Mouse (Mus musculus): Measurements from ENCODE around the gene Ift122. TPM values are rescaled to one million over a fixed set of nuclear protein-coding genes. Genes with fewer than 3 reads are reported as not detected.
A peak's percentile ranks its signal among the peaks of the same experiment; 100 is the strongest.
"Not testable (repeated sequence)": the region's sequence is repeated elsewhere in the genome, so short reads cannot be mapped to it uniquely, and the experiment has no call there.

Ift122 gene
- total RNA-seq, 2 experiments from 2014 or later: 28.7 to 30.3 TPM

DNA sequence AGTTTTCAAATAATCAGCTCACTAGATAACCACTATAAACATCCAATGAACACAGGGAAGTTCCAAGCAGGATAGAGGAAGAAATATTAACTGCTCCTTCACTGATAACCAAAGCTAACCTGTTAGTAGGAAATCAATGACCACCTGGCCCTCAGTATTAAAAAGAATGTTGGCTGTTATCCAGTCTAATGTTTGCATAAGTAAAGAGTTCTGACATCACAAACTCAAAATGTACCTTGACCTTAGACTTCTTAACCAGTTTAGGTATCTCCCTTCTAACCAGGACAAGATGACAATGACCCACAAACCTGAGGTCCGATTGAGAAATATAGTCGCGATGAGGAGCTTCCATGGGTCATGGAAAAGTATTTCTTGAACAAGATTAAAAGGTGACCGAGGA lies 8.3 kb upstream of the Ift122 start:
- DNase-seq (ENCODE audit: low spot score in 2 of 2): no peak

DNA sequence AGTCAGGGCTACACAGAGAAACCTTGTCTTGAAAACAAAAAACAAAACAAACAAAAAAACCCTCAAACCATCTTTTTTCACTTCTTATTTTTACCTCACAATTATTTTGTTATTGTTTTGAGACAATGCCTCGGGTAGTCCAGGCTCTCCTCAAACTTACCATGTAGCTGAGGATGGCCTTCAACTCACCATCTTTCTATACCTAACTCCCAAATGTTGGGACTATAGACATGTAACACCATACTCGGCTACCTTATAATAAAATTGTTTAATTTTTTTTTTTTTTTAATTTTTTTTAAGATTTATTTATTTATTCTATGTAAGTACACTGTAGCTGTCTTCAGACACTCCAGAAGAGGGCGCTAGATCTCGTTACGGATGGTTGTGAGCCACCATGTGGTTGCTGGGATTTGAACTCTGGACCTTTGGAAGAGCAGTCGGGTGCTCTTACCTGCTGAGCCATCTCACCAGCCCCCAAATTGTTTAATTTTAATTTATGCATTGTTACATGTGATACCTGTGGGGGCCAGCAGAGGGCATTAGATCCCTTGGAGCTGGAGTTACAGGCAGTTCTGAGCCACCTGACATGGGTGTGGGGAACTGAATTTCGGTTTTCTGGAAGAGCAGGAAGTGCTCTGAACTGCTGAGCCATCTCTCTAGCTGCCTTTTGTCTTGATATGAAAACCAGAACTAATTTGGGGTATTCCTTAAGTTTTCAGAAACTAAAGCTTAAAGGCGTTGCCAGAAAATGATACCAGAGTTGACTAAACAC lies 6.4 kb upstream of the Ift122 start:
- peak; percentile 66 to 68 for DNase-seq (ENCODE audit: low spot score in 2 of 2)

DNA sequence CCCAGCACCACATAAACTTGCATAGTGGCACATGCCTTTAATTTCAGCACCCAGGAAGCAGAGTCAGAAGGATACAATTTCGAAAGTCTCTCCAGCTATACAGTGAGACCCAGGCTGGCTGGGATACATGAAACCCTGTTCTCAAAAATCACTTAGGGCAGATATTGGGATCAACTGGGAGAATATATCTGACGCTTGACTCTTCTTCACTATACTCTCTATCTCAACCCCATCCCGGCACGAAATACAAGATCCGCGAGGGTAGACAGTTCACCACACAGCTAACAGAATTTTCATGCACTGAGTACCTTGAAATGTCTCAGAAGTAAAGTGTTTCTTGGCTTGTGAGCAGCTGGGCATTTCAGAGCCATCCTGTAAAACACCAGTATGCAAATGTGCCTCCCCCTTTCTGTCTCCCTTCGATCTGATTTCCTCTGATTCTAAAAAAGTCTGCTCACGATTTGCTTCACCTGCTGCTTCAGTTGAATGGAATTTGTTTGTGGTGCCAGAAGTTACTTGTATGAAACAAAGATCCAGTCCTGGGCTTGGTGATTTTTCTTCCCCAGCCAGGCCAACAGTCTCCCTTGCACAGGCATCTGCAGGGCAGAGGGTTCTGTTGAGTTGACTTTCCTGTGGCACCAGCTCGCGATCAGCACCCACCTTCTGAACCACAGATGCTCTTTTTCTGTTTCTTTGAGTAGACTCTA lies 4.5 kb upstream of the Ift122 start:
- DNase-seq (ENCODE audit: low spot score in 2 of 2): no peak

DNA sequence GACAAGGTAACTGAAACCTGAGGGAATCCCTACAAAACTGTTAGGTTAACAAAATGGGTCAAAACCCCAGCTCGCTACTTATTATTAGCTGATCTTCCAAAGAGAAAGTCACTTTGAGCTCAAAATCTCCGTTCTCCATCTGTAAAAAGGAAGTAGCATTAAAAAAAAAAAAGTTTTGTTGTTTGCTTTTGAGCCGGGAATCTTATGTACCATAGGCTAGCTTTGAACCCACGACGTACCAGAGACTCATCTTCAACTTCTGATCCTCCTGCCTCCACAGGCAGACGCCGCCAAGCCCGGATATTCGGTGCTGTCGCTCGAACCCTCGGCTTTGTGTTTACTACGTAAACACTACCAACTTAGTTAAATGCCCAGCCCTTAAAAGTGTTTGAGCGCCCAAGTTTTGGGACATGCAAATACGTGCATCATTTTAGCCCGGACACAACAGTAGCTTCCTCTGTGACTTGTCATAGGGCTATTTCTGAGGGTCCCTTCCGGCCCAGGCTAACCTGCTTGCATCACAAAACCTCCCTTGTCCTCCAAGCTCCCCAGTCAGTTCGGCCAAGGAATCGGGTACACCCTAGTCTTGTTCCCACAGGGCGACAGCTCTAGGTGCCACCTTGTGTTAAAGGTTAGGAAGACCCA lies 702 bp upstream of the Ift122 start:
- DNase-seq (ENCODE audit: low spot score in 2 of 2): no peak

DNA sequence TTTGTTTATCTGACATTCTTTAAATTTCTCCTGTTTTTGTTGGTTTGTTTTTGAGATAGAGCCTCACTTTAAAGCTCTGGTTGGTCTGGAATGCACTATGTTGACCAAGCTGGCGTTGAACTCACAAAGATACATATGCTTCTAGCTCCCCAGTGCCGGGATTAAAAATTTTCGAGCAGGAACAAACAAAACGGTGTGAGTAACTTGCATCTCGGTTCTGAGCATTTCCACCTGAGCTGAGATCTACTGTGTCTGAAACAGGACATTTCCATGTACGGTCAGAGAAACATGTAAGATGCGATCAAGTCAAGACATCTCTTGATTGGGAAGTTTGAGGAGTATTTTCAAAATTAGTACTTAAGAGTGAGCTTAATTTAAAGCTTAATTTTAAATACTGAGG lies 715 bp downstream of the Ift122 start:
- DNase-seq (ENCODE audit: low spot score in 2 of 2): no peak

DNA sequence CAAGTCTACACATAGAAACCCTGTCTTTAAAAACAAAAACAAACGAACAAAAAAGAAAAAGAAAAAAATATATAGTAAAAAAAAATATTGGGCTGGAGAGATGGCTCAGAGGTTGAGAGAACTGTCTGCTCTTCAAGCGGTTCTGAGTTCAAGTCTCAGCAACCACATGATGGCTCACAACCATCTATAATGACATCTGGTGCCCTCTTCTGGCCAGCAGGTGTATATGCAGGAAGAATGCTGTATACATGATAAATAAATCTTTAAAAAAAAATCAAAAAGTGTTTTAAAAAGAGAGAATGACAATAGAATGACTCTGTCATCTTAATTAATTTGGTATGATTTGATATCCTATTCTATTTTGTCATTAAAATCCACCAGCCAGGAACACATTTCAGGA lies 1.2 kb downstream of the Ift122 start:
- no peak for DNase-seq (ENCODE audit: low spot score in 2 of 2)

GRCm38 (mm10) chr6:115855733-115856360 lies 2.6 kb downstream of the Ift122 start:
- DNase-seq (ENCODE audit: low spot score in 2 of 2): no peak

DNA sequence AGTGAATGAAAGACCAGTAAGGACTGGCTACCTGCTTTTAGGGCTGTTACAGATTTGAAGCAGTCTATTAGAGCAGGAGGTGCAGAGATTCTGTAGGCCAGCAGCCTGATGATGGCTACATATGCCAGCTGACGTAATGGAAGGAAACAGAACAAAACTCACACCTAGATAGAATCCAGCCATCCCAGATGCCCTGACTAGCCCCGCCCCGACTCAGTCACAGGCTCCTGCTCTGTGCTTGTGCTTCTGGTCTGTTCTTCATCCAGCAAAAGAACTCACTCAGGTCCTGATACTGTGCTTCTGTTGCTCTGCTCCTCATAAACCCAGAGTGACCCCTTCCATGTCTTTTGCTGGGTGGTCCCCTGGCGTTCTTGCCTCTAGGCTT lies 3.1 kb downstream of the Ift122 start:
- peak in 1 of 2 experiments; percentile 30 for DNase-seq (ENCODE audit: low spot score in 2 of 2)

GRCm38 (mm10) chr6:115859258-115859657 lies 6.0 kb downstream of the Ift122 start:
- no peak for DNase-seq (ENCODE audit: low spot score in 2 of 2)

DNA sequence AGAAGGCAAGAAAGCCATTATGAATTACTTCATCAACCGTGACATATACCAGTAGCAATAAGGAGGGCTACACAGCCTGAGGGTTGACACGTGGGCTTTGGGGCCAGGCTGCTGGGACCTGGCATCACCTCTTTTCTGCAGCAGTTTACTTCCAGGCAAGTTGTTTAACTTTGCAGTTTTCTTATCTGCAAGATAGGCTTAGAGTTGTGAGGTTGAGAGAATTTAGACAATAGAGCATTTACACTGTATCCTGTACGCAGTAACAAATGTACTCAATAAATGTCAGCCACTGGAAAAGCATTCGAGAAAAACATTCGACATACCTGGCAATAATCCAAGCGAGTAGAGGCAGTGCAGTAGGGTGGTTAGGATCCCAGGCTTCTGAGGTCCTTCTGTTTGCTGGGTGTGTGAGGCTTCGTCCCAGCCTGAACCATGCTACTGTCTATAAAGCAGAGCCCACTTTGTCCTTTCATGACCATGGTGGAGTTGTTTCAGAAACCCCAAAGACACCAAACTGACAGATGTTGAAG lies 6.8 kb downstream of the Ift122 start:
- no peak for DNase-seq (ENCODE audit: low spot score in 2 of 2)

GRCm38 (mm10) chr6:115863340-115863841 lies 10.1 kb downstream of the Ift122 start:
- DNase-seq (ENCODE audit: low spot score in 2 of 2): peak; percentile 39 to 67

- no peak for DNase-seq (ENCODE audit: low spot score in 2 of 2)
These were observed 12.0 kb downstream of the Ift122 start for GRCm38 (mm10) chr6:115865246-115865645.

- not testable (repeated sequence) for DNase-seq (ENCODE audit: low spot score in 2 of 2)
These were observed 13.9 kb downstream of the Ift122 start for GRCm38 (mm10) chr6:115867157-115867556.

DNA sequence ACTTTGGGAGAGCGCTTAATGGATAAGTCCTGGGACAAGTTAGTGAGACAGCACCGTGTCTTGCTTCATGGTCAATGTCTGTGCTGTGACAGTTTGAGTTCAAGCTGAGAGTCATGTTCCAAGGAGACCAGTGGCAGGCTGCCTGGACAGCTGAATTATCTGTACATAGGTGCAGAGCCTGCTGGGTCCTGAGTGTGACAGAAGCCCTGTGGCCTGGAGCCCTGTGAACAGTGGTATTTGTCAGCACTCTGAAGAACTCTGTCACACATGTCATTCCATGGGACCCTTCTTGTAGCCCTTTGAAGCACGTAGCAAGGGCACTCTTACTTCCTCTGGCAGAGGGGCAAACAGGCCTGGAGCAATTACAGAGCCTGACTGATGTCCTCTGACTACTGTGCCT lies 18.0 kb downstream of the Ift122 start:
- DNase-seq (ENCODE audit: low spot score in 2 of 2): not testable (repeated sequence)

GRCm38 (mm10) chr6:115877239-115877638 lies 24.0 kb downstream of the Ift122 start:
- DNase-seq (ENCODE audit: low spot score in 2 of 2): no peak

DNA sequence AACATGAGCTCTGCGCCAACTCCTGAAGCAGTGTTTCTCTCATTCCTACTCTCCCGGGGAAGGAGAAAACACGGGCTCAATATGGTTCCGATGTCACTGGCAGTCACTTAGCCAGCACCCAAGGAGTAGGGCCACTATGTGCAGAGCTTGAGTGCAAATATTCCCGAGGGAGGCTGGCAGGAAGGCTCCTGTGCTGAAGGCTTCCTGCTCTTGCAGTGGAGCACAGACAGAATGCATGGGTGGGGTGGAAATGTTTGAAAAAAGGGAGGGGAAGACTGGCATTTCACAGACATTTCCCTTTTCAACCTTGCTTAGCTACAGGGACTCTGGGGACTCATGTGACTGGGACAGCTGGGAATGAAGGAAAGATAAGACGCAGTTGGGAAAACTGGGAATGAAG lies 25.4 kb downstream of the Ift122 start:
- no peak for DNase-seq (ENCODE audit: low spot score in 2 of 2)

- no peak for DNase-seq (ENCODE audit: low spot score in 2 of 2)
These were observed 26.5 kb downstream of the Ift122 start for GRCm38 (mm10) chr6:115879736-115880135.

DNA sequence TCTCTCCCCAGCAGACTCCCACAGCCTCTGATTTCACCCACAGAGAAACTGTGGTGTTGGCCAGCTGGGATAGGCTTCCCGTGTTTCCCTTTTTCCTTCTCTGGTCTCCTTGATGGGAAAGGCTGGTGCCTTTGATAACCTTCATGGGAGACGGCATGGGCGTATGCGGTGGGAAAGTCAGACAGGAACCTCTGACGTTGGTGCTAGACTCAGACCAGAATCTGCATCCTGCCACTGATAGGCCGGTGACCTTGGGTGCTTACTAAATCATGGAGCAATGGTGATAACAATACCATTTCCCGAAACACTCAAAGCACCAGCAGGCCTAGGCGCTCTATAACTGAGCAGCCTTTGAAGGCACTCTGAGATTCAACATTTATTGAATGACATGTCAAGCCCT lies 27.5 kb downstream of the Ift122 start:
- no peak for DNase-seq (ENCODE audit: low spot score in 2 of 2)

DNA sequence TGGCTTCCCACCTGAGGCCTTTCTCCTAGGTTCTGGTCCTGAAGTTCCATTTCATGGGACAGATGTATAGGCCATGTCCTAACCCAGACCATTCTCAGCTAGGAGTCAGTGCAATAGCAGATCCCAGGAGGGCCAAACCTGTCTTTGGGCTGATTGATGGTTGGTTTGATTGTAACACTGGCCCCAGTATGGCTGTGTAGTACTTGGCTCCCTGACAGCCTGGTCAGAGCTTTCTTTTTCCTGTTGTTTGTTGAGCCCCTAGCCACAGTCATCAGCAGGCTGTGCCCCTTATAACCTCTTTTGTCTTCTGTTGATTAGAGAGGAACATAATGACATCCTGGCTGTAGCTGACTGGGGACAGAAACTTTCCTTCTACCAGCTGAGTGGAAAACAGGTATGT lies 30.7 kb downstream of the Ift122 start:
- no peak for DNase-seq (ENCODE audit: low spot score in 2 of 2)

- no peak for DNase-seq (ENCODE audit: low spot score in 2 of 2)
These were observed 33.6 kb downstream of the Ift122 start for GRCm38 (mm10) chr6:115886894-115887293.

- DNase-seq (ENCODE audit: low spot score in 2 of 2): no peak
These were observed 35.0 kb downstream of the Ift122 start for GRCm38 (mm10) chr6:115888296-115888695.
